Mouse (Mus musculus): ENCODE data around the gene Itpkb. TPM values are rescaled to one million over a fixed set of nuclear protein-coding genes. Genes with fewer than 3 reads are reported as not detected.

Gene Itpkb
- polyA plus RNA-seq, 1 experiment from 2014 or later = 5.6 TPM

DNA sequence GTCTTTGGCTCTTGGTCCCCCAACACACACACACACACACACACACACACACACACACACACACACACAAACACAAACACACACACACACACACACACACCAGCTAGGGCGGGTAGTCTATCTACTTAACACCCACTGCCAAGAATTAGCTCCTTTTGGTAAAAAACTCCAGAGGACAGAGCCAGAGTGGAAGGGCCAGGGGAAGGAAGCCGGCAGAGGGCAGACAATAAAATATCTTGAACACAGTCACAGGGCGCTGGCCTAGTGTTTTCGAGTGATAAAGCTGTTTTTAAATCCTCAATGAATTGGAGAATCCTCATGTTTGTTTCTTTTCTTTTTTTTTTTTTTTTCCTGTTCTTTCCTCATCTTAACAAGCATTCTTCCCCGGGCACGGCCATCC, 26.6 kb downstream of the Itpkb start:
- no peaks in the 10 kb centered on the region for H3K9me3 ChIP-seq (ENCODE audit: control insufficient read depth, low read length)
- WGBS = 69% methylated on average over 6 of the region's 6 CpGs
- 0 out of 4 replicates have a peak overlapping the region, but pooled peaks of 1 of the 2 experiments have one; percentile 62 for H3K27ac ChIP-seq (replicated peaks in 1 of 2; ENCODE audit: control insufficient read depth in 1 of 2, insufficient read depth in 1 of 2, low read depth in 2 of 2, low read length in 2 of 2)
- H3K4me1 ChIP-seq (ENCODE audit: control insufficient read depth in 2 of 2, insufficient read depth in 2 of 2, low read length in 2 of 2) = peaks cover 46 to 61% of the 10 kb centered on the region in 2 experiments
- no peaks in the 10 kb centered on the region for H3K36me3 ChIP-seq (ENCODE audit: control insufficient read depth, insufficient read depth, low read length)
- H3K27me3 ChIP-seq (ENCODE audit: control insufficient read depth, insufficient read depth, low read length) = no peaks in the 10 kb centered on the region
- no peak overlapping the region for H3K4me2 ChIP-seq (ENCODE audit: low read length)
- H3K9ac ChIP-seq (ENCODE audit: low read length) = no peak overlapping the region
- H3K4me3 ChIP-seq (ENCODE audit: control insufficient read depth in 1 of 2, insufficient read depth in 1 of 2, low read depth in 1 of 2, low read length in 2 of 2) = no peak overlapping the region
- no peak for ATAC-seq (ENCODE audit: insufficient number of reproducible peaks, insufficient read depth, low FRiP score, low read depth)

DNA sequence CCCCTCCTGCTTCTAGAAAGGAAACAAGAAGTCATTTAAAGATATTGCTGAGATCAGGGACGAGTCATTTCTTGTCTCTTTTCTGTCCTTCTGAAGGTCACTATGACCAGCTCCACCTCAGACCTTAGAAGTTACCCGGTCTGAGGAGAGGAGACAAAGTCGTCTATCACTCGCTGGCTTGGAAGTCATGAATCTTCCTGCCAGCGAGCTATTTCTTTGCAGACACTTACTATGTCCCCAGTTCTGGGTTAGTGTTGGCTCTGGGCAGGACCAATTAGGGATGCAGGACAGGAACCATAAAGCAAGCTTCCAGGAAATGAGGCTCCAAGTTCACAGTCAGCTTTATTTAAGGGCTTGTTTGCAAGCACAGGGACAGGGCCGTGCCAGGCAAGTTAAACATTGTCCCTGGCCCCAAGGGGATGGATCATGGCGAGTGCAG, 27.6 kb downstream of the Itpkb start:
- peak overlapping the region; percentile 21; the same call in 1 of the 2 replicates for H3K4me2 ChIP-seq (ENCODE audit: low read length)
- H3K36me3 ChIP-seq (ENCODE audit: control insufficient read depth, insufficient read depth, low read length) = no peaks in the 10 kb centered on the region
- peaks cover 42 to 57% of the 10 kb centered on the region in 2 experiments for H3K4me1 ChIP-seq (ENCODE audit: control insufficient read depth in 2 of 2, insufficient read depth in 2 of 2, low read length in 2 of 2)
- ATAC-seq (ENCODE audit: insufficient number of reproducible peaks, insufficient read depth, low FRiP score, low read depth) = no peak
- no peak overlapping the region for H3K9ac ChIP-seq (ENCODE audit: low read length)
- H3K4me3 ChIP-seq (ENCODE audit: control insufficient read depth in 1 of 2, insufficient read depth in 1 of 2, low read depth in 1 of 2, low read length in 2 of 2) = no peak overlapping the region
- no peaks in the 10 kb centered on the region for H3K27me3 ChIP-seq (ENCODE audit: control insufficient read depth, insufficient read depth, low read length)
- H3K27ac ChIP-seq (replicated peaks in 1 of 2; ENCODE audit: control insufficient read depth in 1 of 2, insufficient read depth in 1 of 2, low read depth in 2 of 2, low read length in 2 of 2) = peak overlapping the region; percentile 41 to 62
- H3K9me3 ChIP-seq (ENCODE audit: control insufficient read depth, low read length) = no peaks in the 10 kb centered on the region
- 53% methylated on average over 7 of the region's 7 CpGs for WGBS

DNA sequence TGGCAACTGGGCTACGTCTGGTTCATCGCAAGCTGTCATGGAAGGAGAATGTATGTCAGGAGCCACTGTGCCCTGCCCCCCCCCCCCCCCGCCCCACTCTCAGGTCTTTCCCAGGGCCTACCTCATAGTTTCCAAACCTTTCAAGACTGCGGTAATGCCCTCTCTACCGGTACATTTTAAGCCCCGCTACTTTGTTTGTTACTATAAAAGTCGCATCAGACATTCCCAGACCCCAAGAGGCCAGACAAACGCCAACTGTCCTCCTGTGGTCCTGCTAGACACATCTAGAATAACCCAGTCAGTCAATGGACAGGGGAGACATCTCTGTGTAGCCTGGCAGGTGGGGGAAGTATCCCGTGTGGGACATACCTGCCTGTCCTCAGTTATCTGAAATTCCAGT, 28.2 kb downstream of the Itpkb start:
- 40% methylated on average over 8 of the region's 9 CpGs for WGBS

DNA sequence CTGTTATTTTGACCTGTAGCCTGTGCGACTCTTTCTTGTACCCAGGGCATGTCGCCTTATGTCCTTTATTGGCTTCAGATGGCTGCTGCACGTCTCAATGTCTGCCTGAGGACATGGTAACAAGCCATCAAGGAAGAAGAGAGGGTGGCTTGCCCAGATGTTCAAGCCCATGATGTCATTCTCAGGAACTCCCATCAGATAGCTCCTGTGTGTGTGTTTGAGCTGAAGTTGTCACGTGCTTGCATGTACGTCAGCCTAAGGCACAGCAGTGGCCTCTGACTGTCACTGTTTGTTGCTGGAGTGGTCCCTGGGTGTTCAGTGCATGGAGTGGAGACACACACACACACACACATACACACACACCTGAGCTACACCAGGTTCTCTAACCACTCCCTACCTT, 29.0 kb downstream of the Itpkb start:
- H3K4me1 ChIP-seq (ENCODE audit: control insufficient read depth in 2 of 2, insufficient read depth in 2 of 2, low read length in 2 of 2) = peaks cover 41 to 58% of the 10 kb centered on the region in 2 experiments
- no peaks in the 10 kb centered on the region for H3K27me3 ChIP-seq (ENCODE audit: control insufficient read depth, insufficient read depth, low read length)
- 66% methylated on average over 5 of the region's 5 CpGs for WGBS
- no peaks in the 10 kb centered on the region for H3K36me3 ChIP-seq (ENCODE audit: control insufficient read depth, insufficient read depth, low read length)
- no peak overlapping the region for H3K4me2 ChIP-seq (ENCODE audit: low read length)
- no peak overlapping the region for H3K4me3 ChIP-seq (ENCODE audit: control insufficient read depth in 1 of 2, insufficient read depth in 1 of 2, low read depth in 1 of 2, low read length in 2 of 2)
- ATAC-seq (ENCODE audit: insufficient number of reproducible peaks, insufficient read depth, low FRiP score, low read depth) = no peak
- no peaks in the 10 kb centered on the region for H3K9me3 ChIP-seq (ENCODE audit: control insufficient read depth, low read length)
- H3K9ac ChIP-seq (ENCODE audit: low read length) = no peak overlapping the region
- no peak overlapping the region for H3K27ac ChIP-seq (replicated peaks in 1 of 2; ENCODE audit: control insufficient read depth in 1 of 2, insufficient read depth in 1 of 2, low read depth in 2 of 2, low read length in 2 of 2)

More for the DNA sequence above, 28.2 kb downstream of the Itpkb start:
- Histone ChIP-seq H3K4me1 (ENCODE audit: control insufficient read depth in 2 of 2, insufficient read depth in 2 of 2, low read length in 2 of 2) (peaks cover 45 to 57% of the 10 kb centered on the region in 2 experiments), H3K27me3 (ENCODE audit: control insufficient read depth, insufficient read depth, low read length) (no peaks in the 10 kb centered on the region), H3K9ac (ENCODE audit: low read length) (no peak overlapping the region), H3K36me3 (ENCODE audit: control insufficient read depth, insufficient read depth, low read length) (no peaks in the 10 kb centered on the region), H3K4me3 (ENCODE audit: control insufficient read depth in 1 of 2, insufficient read depth in 1 of 2, low read depth in 1 of 2, low read length in 2 of 2) (no peak overlapping the region), H3K27ac (replicated peaks in 1 of 2; ENCODE audit: control insufficient read depth in 1 of 2, insufficient read depth in 1 of 2, low read depth in 2 of 2, low read length in 2 of 2) (peak overlapping the region in 1 of 2 experiments; percentile 62; a peak in 2 of 4 replicates), H3K4me2 (ENCODE audit: low read length) (peak overlapping the region; percentile 21; the same call in 1 of the 2 replicates), H3K9me3 (ENCODE audit: control insufficient read depth, low read length) (no peaks in the 10 kb centered on the region)
- no peak for ATAC-seq (ENCODE audit: insufficient number of reproducible peaks, insufficient read depth, low FRiP score, low read depth)

DNA sequence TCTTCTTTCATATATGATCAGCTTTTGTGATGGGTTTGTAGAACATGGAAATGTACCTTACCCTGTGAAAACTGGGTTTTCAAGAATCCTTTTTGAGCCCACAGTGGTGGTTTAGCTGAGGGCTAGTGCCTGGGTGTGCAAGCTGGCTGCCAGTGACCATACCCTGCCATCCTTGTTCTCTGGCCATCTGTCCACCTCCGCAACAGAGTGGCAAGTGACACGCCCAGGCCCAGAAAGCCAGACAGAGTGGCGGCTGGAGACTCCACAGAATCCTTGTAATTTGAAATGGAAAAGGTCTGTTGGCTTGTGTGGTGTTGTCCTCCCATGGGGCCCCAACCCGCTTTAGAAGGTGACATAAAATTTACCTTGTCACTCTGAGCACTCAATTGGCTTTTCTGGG, 31.9 kb downstream of the Itpkb start:
- Histone ChIP-seq H3K27ac (replicated peaks in 1 of 2; ENCODE audit: control insufficient read depth in 1 of 2, insufficient read depth in 1 of 2, low read depth in 2 of 2, low read length in 2 of 2) (no peak overlapping the region), H3K27me3 (ENCODE audit: control insufficient read depth, insufficient read depth, low read length) (no peaks in the 10 kb centered on the region), H3K9me3 (ENCODE audit: control insufficient read depth, low read length) (no peaks in the 10 kb centered on the region), H3K4me2 (ENCODE audit: low read length) (no peak overlapping the region), H3K9ac (ENCODE audit: low read length) (no peak overlapping the region), H3K4me1 (ENCODE audit: control insufficient read depth in 2 of 2, insufficient read depth in 2 of 2, low read length in 2 of 2) (peaks cover 39 to 70% of the 10 kb centered on the region in 2 experiments), H3K36me3 (ENCODE audit: control insufficient read depth, insufficient read depth, low read length) (no peaks in the 10 kb centered on the region), H3K4me3 (ENCODE audit: control insufficient read depth in 1 of 2, insufficient read depth in 1 of 2, low read depth in 1 of 2, low read length in 2 of 2) (no peak overlapping the region)
- 93% methylated on average over 4 of the region's 4 CpGs for WGBS
- ATAC-seq (ENCODE audit: insufficient number of reproducible peaks, insufficient read depth, low FRiP score, low read depth) = no peak

DNA sequence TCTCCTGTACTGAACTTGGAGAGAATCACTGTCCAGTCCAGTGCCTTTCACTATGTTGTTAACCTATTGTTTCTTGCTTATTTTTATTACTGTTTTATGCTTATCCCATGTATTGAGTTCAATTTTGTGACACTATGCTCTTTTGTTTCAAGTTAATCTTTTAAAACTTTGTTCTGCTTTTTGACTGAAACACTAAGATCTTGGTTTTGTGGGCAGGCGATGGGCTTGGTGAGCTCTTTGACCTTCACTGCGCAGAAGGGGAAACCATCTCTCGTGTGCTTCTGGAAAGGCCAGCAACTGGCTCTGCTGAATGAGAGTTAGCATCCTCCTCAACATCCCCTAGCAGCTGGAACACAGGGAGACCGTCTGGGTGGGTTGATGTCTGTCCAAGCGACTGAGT, 32.6 kb downstream of the Itpkb start:
- no peak overlapping the region for H3K9ac ChIP-seq (ENCODE audit: low read length)
- H3K36me3 ChIP-seq (ENCODE audit: control insufficient read depth, insufficient read depth, low read length) = no peaks in the 10 kb centered on the region
- no peak for ATAC-seq (ENCODE audit: insufficient number of reproducible peaks, insufficient read depth, low FRiP score, low read depth)
- H3K27ac ChIP-seq (replicated peaks in 1 of 2; ENCODE audit: control insufficient read depth in 1 of 2, insufficient read depth in 1 of 2, low read depth in 2 of 2, low read length in 2 of 2) = peak overlapping the region in 1 of 2 experiments; percentile 75; a peak in 2 of 4 replicates
- H3K4me3 ChIP-seq (ENCODE audit: control insufficient read depth in 1 of 2, insufficient read depth in 1 of 2, low read depth in 1 of 2, low read length in 2 of 2) = no peak overlapping the region
- 71% methylated on average over 5 of the region's 5 CpGs for WGBS
- no peaks in the 10 kb centered on the region for H3K27me3 ChIP-seq (ENCODE audit: control insufficient read depth, insufficient read depth, low read length)
- H3K4me2 ChIP-seq (ENCODE audit: low read length) = no peak overlapping the region
- no peaks in the 10 kb centered on the region for H3K9me3 ChIP-seq (ENCODE audit: control insufficient read depth, low read length)
- H3K4me1 ChIP-seq (ENCODE audit: control insufficient read depth in 2 of 2, insufficient read depth in 2 of 2, low read length in 2 of 2) = peaks cover 36 to 68% of the 10 kb centered on the region in 2 experiments

DNA sequence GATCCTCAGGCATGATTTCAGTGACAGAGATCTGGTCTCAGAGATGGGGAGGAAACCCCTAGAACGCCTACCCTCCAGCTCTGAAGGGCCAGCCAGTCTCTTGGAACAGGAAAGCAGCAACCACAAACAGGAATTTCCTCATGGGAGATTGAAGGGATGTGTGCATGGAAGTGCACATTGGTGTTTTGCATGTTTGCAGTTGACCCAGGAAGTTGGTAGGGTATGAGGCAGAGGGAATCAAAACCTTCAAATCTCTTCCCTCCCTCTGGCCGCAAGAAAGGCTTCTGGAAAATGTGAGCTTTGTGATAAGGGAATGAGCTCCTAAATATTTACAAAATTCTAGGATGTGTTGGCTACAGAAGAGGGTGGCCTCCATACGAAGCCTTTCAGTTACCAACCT, 33.0 kb downstream of the Itpkb start:
- ATAC-seq (ENCODE audit: insufficient number of reproducible peaks, insufficient read depth, low FRiP score, low read depth) = no peak
- Histone ChIP-seq H3K4me1 (ENCODE audit: control insufficient read depth in 2 of 2, insufficient read depth in 2 of 2, low read length in 2 of 2) (peaks cover 35 to 65% of the 10 kb centered on the region in 2 experiments), H3K27ac (replicated peaks in 1 of 2; ENCODE audit: control insufficient read depth in 1 of 2, insufficient read depth in 1 of 2, low read depth in 2 of 2, low read length in 2 of 2) (peak overlapping the region; percentile 50 to 75; a peak in 3 of 4 replicates), H3K4me3 (ENCODE audit: control insufficient read depth in 1 of 2, insufficient read depth in 1 of 2, low read depth in 1 of 2, low read length in 2 of 2) (no peak overlapping the region), H3K9ac (ENCODE audit: low read length) (no peak overlapping the region), H3K9me3 (ENCODE audit: control insufficient read depth, low read length) (no peaks in the 10 kb centered on the region), H3K4me2 (ENCODE audit: low read length) (peak overlapping the region; percentile 79; the same call in 1 of the 2 replicates), H3K27me3 (ENCODE audit: control insufficient read depth, insufficient read depth, low read length) (no peaks in the 10 kb centered on the region), H3K36me3 (ENCODE audit: control insufficient read depth, insufficient read depth, low read length) (no peaks in the 10 kb centered on the region)
- 52% methylated on average over 3 of the region's 3 CpGs for WGBS

DNA sequence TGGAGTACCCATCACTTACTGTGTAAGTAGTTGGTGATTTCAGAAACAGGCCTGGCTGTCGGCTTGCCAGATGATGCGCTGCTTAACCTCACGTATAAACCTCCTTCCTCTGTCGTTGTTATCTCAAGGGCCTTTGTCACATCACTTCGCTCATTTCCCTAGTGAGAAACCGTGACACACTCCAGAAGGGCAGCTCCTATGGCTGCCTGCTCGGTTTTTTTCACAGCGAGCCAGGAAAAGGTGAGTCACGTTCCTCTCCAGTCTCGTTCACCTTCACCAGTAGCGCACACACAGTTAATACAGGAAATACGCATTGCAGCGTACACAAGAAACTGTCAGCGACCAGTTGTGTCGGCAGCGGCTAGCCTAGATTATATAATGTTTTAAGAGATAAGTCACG, 33.7 kb downstream of the Itpkb start:
- peak overlapping the region; percentile 50 to 75; a peak in 3 of 4 replicates for H3K27ac ChIP-seq (replicated peaks in 1 of 2; ENCODE audit: control insufficient read depth in 1 of 2, insufficient read depth in 1 of 2, low read depth in 2 of 2, low read length in 2 of 2)
- peak overlapping the region; percentile 36; the same call in 1 of the 2 replicates for H3K9ac ChIP-seq (ENCODE audit: low read length)
- H3K4me1 ChIP-seq (ENCODE audit: control insufficient read depth in 2 of 2, insufficient read depth in 2 of 2, low read length in 2 of 2) = peaks cover 29 to 61% of the 10 kb centered on the region in 2 experiments
- no peaks in the 10 kb centered on the region for H3K27me3 ChIP-seq (ENCODE audit: control insufficient read depth, insufficient read depth, low read length)
- H3K9me3 ChIP-seq (ENCODE audit: control insufficient read depth, low read length) = no peaks in the 10 kb centered on the region
- peak overlapping the region; percentile 79 for H3K4me2 ChIP-seq (ENCODE audit: low read length)
- 3% methylated on average over 17 of the region's 17 CpGs for WGBS
- no peaks in the 10 kb centered on the region for H3K36me3 ChIP-seq (ENCODE audit: control insufficient read depth, insufficient read depth, low read length)
- ATAC-seq (ENCODE audit: insufficient number of reproducible peaks, insufficient read depth, low FRiP score, low read depth) = peak; percentile 57
- H3K4me3 ChIP-seq (ENCODE audit: control insufficient read depth in 1 of 2, insufficient read depth in 1 of 2, low read depth in 1 of 2, low read length in 2 of 2) = no peak overlapping the region
